Mouse (Mus musculus) MEL (cell line): ENCODE data around the gene Mecom. TPM values are rescaled to one million over a fixed set of nuclear protein-coding genes. Genes with fewer than 3 reads are reported as not detected.

Source experiments
- DNase-seq: peaks from one replicate; pipeline ENCODE4 v3.0.0; 2011; ENCODE audit warnings: low read depth, low spot score
- H3K27ac ChIP-seq: 2 replicates; pipeline ENCODE4 v1.5.1; 2012; ENCODE audit warnings: low read depth, mild to moderate bottlenecking, control low read depth, low read length, moderate library complexity; ENCODE audit not compliant: control insufficient read depth
- H3K27me3 ChIP-seq, 2 experiments: fragments of 150-350 bp in 1 of 2; sonication (generic) in 1 of 2; 2 replicates each; pipeline ENCODE4 v1.6.1; 2012; ENCODE audit warnings: low read length in 2 of 2, mild to moderate bottlenecking in 2 of 2, improper control_type of control experiment in 1 of 2, moderate library complexity in 1 of 2; ENCODE audit not compliant: insufficient read depth in 2 of 2, control insufficient read depth in 1 of 2
- H3K36me3 ChIP-seq, 2 experiments: 2 replicates each; pipeline ENCODE4 v1.6.1; 2012 to 2014; ENCODE audit warnings: low read length in 2 of 2, improper control_type of control experiment in 1 of 2, inconsistent platforms in 1 of 2, mild to moderate bottlenecking in 1 of 2; ENCODE audit not compliant: insufficient read depth in 2 of 2, control insufficient read depth in 1 of 2
- H3K4me1 ChIP-seq, 2 experiments: fragments of 150-350 bp in 1 of 2; sonication (generic) in 1 of 2; 2 replicates each; pipeline ENCODE4 v1.6.1; 2012; ENCODE audit warnings: low read length in 2 of 2, improper control_type of control experiment in 1 of 2, mild to moderate bottlenecking in 1 of 2; ENCODE audit not compliant: insufficient read depth in 2 of 2, control insufficient read depth in 1 of 2
- H3K4me3 ChIP-seq, 2 experiments: fragments of 150-350 bp in 1 of 2; sonication (generic) in 1 of 2; 2 replicates each; pipeline ENCODE4 v1.5.1; 2012; ENCODE audit warnings: low read depth in 2 of 2, low read length in 2 of 2, mild to moderate bottlenecking in 2 of 2, moderate library complexity in 2 of 2, control low read depth in 1 of 2, improper control_type of control experiment in 1 of 2; ENCODE audit not compliant: control insufficient read depth in 1 of 2, insufficient read depth in 1 of 2
- H3K79me2 ChIP-seq: 2 replicates; pipeline ENCODE4 v1.6.1; 2012; ENCODE audit warnings: mild to moderate bottlenecking, low read length, moderate library complexity; ENCODE audit not compliant: control insufficient read depth, poor library complexity, insufficient read depth
- H3K9ac ChIP-seq: 2 replicates; pipeline ENCODE4 v1.6.1; 2012; ENCODE audit warnings: low read depth, mild to moderate bottlenecking, control low read depth, low read length, moderate library complexity; ENCODE audit not compliant: control insufficient read depth, poor library complexity, severe bottlenecking
- H3K9me3 ChIP-seq: fragments of 150-350 bp; sonication (generic); replicated peaks from 2 replicates; pipeline ENCODE4 v1.6.1; 2012; ENCODE audit warnings: mild to moderate bottlenecking, low read length, improper control_type of control experiment, moderate library complexity; ENCODE audit not compliant: insufficient read depth
- BHLHE40 ChIP-seq: IDR thresholded peaks from 2 replicates; pipeline ENCODE4 v1.6.1; 2012; ENCODE audit warnings: low read depth, mild to moderate bottlenecking, inconsistent platforms, low read length, improper control_type of control experiment, borderline replicate concordance
- CHD1 ChIP-seq: IDR thresholded peaks from 2 replicates; pipeline ENCODE4 v1.6.1; 2012; ENCODE audit warnings: low read depth, mild to moderate bottlenecking, inconsistent platforms, low read length, improper control_type of control experiment
- CTCF ChIP-seq, 3 experiments: IDR thresholded peaks in 2 of 3; conservative IDR thresholded peaks in 1 of 3; 2 replicates each; pipeline ENCODE4 v1.5.1; 2011 to 2012; ENCODE audit warnings: low read length in 3 of 3, low read depth in 2 of 3, mild to moderate bottlenecking in 2 of 3, improper control_type of control experiment in 1 of 3, inconsistent platforms in 1 of 3, mixed read lengths in 1 of 3, moderate library complexity in 1 of 3; ENCODE audit not compliant: control insufficient read depth in 1 of 3, insufficient read depth in 1 of 3, poor library complexity in 1 of 3, severe bottlenecking in 1 of 3
- E2F4 ChIP-seq: IDR thresholded peaks from 2 replicates; pipeline ENCODE4 v1.6.1; 2011; ENCODE audit warnings: low read depth, low read length, improper control_type of control experiment, borderline replicate concordance
- ETS1 ChIP-seq: IDR thresholded peaks from 2 replicates; pipeline ENCODE4 v1.6.1; 2012; ENCODE audit warnings: low read depth, mild to moderate bottlenecking, inconsistent platforms, low read length, improper control_type of control experiment, moderate library complexity
- GABPA ChIP-seq: IDR thresholded peaks from 2 replicates; pipeline ENCODE4 v1.6.1; 2012; ENCODE audit warnings: low read depth, mild to moderate bottlenecking, inconsistent platforms, low read length, improper control_type of control experiment, moderate library complexity
- HCFC1 ChIP-seq: IDR thresholded peaks from 2 replicates; pipeline ENCODE4 v1.6.1; 2012; ENCODE audit warnings: low read depth, mild to moderate bottlenecking, inconsistent platforms, low read length, improper control_type of control experiment, moderate library complexity
- JUND ChIP-seq: IDR thresholded peaks from 2 replicates; pipeline ENCODE4 v1.6.1; 2011; ENCODE audit warnings: low read depth, mild to moderate bottlenecking, improper control_type of control experiment, low read length
- MAFK ChIP-seq: IDR thresholded peaks from 2 replicates; pipeline ENCODE4 v1.6.1; 2011; ENCODE audit warnings: low read depth, mild to moderate bottlenecking, low read length, improper control_type of control experiment, borderline replicate concordance
- MXI1 ChIP-seq: IDR thresholded peaks from 2 replicates; pipeline ENCODE4 v1.6.1; 2011; ENCODE audit warnings: mild to moderate bottlenecking, low read depth, low read length, improper control_type of control experiment
- MYB ChIP-seq: IDR thresholded peaks from 2 replicates; pipeline ENCODE4 v1.6.1; 2011; ENCODE audit warnings: mild to moderate bottlenecking, low read depth, low read length, improper control_type of control experiment
- NRF1 ChIP-seq: IDR thresholded peaks from 2 replicates; pipeline ENCODE4 v1.6.1; 2014; ENCODE audit warnings: low read depth, mild to moderate bottlenecking, inconsistent platforms, low read length, improper control_type of control experiment, moderate library complexity; ENCODE audit not compliant: poor library complexity, insufficient read depth, severe bottlenecking
- POLR2A ChIP-seq, 2 experiments: IDR thresholded peaks; 2 replicates each; pipeline ENCODE4 v1.6.1; 2011 to 2012; ENCODE audit warnings: low read length in 2 of 2, mild to moderate bottlenecking in 2 of 2, control low read depth in 1 of 2, improper control_type of control experiment in 1 of 2, low read depth in 1 of 2, moderate library complexity in 1 of 2; ENCODE audit not compliant: control insufficient read depth in 1 of 2, insufficient read depth in 1 of 2, poor library complexity in 1 of 2
- POLR2AphosphoS2 ChIP-seq: IDR thresholded peaks from 2 replicates; pipeline ENCODE4 v1.6.1; 2011; ENCODE audit warnings: low read length, improper control_type of control experiment
- POLR2AphosphoS5 ChIP-seq: IDR thresholded peaks from 2 replicates; pipeline ENCODE4 v1.6.1; 2012; ENCODE audit warnings: low read depth, borderline replicate concordance, mild to moderate bottlenecking, inconsistent platforms, low read length, moderate library complexity, mixed read lengths
- RAD21 ChIP-seq: IDR thresholded peaks from 2 replicates; pipeline ENCODE4 v1.6.1; 2011; ENCODE audit warnings: mild to moderate bottlenecking, low read depth, low read length, improper control_type of control experiment
- RCOR1 ChIP-seq: IDR thresholded peaks from 2 replicates; pipeline ENCODE4 v1.6.1; 2012; ENCODE audit warnings: low read depth, mild to moderate bottlenecking, inconsistent platforms, low read length, improper control_type of control experiment
- SIN3A ChIP-seq: IDR thresholded peaks from 2 replicates; pipeline ENCODE4 v1.6.1; 2012; ENCODE audit warnings: low read length, improper control_type of control experiment, inconsistent platforms
- SMC3 ChIP-seq: IDR thresholded peaks from 2 replicates; pipeline ENCODE4 v1.6.1; 2011; ENCODE audit warnings: low read depth, low read length, improper control_type of control experiment
- TAL1 ChIP-seq: IDR thresholded peaks from 2 replicates; pipeline ENCODE4 v1.6.1; 2012; ENCODE audit warnings: mild to moderate bottlenecking, inconsistent platforms, low read length, moderate library complexity, mixed read lengths
- TBP ChIP-seq: IDR thresholded peaks from 2 replicates; pipeline ENCODE4 v1.8.0; 2011; ENCODE audit warnings: low read depth, low read length, improper control_type of control experiment
- TCF12 ChIP-seq: IDR thresholded peaks from 2 replicates; pipeline ENCODE4 v1.6.1; 2014; ENCODE audit warnings: low read depth, mild to moderate bottlenecking, inconsistent platforms, low read length, improper control_type of control experiment, moderate library complexity
- USF2 ChIP-seq, 2 experiments: IDR thresholded peaks; 2 replicates each; pipeline ENCODE4 v1.6.1; 2011 to 2012; ENCODE audit warnings: improper control_type of control experiment in 2 of 2, low read length in 2 of 2, borderline replicate concordance in 1 of 2, inconsistent platforms in 1 of 2, low read depth in 1 of 2, mild to moderate bottlenecking in 1 of 2; ENCODE audit not compliant: insufficient read depth in 1 of 2
- ZC3H11A ChIP-seq: IDR thresholded peaks from 2 replicates; pipeline ENCODE4 v1.6.1; 2012; ENCODE audit warnings: low read depth, mild to moderate bottlenecking, inconsistent platforms, low read length, improper control_type of control experiment
- ZKSCAN1 ChIP-seq: IDR thresholded peaks from 2 replicates; pipeline ENCODE4 v1.6.1; 2012; ENCODE audit warnings: low read depth, mild to moderate bottlenecking, inconsistent platforms, low read length, improper control_type of control experiment, moderate library complexity
- polyA plus RNA-seq, 2 experiments: library from polyadenylated mRNA; stranded (reverse) in 1 of 2; unstranded in 1 of 2; fragments of >175 nt in 1 of 2; fragments of >200 nt in 1 of 2; gene quantifications; 2 replicates each; pipeline versions ENCODE4 v1.2.1 to v1.2.4; 2012; ENCODE audit warnings: low replicate concordance in 2 of 2, low read depth in 1 of 2; ENCODE audit not compliant: insufficient read length in 2 of 2, insufficient read depth in 1 of 2, missing spikeins in 1 of 2
- total RNA-seq: library from RNA; depleted of rRNA; stranded (reverse); fragments of 300-350 nt; gene quantifications from 2 replicates; pipeline ENCODE4 v1.2.3, GENCODE M21; 2012

Mecom gene
- total and polyA plus RNA-seq, 3 experiments = 0.04 TPM; not detected in 2

GRCm38 (mm10) chr3:30138588-30138987 lies 409.2 kb downstream of the Mecom start:
- H3K9ac ChIP-seq = no peak overlapping the region
- H3K9me3 ChIP-seq = no peaks in the 10 kb centered on the region
- TF ChIP-seq ZC3H11A = no peak
- TF ChIP-seq SIN3A = no peak
- no peak for TF ChIP-seq POLR2A (IDR thresholded peaks at IDR 0.05; ENCODE audit: control insufficient read depth in 1 of 2, insufficient read depth in 1 of 2, low read depth in 1 of 2, low read length in 2 of 2, poor library complexity in 1 of 2)
- no peak for TF ChIP-seq BHLHE40
- TF ChIP-seq GABPA = no peak
- TF ChIP-seq CHD1 = no peak
- TF ChIP-seq CTCF (IDR thresholded peaks at IDR 0.05 in 2 of 3, conservative IDR thresholded peaks at IDR 0.05 in 1 of 3; ENCODE audit: control insufficient read depth in 1 of 3, insufficient read depth in 1 of 3, low read depth in 2 of 3, low read length in 3 of 3, poor library complexity in 1 of 3, severe bottlenecking in 1 of 3) = no peak
- TF ChIP-seq TBP = no peak
- no peak for TF ChIP-seq TAL1
- TF ChIP-seq RAD21 = no peak
- no peak for TF ChIP-seq MXI1
- TF ChIP-seq ZKSCAN1 = no peak
- TF ChIP-seq E2F4 = no peak
- no peak for TF ChIP-seq SMC3
- no peak for TF ChIP-seq TCF12
- TF ChIP-seq, all 39 proteins: peak for 0

GRCm38 (mm10) chr3:30135857-30136256 lies 412.0 kb downstream of the Mecom start:
- no peaks in the 10 kb centered on the region for H3K36me3 ChIP-seq
- TF ChIP-seq ETS1 = no peak
- no peak for TF ChIP-seq TCF12
- TF ChIP-seq E2F4 = no peak
- TF ChIP-seq POLR2AphosphoS5 = no peak
- TF ChIP-seq SIN3A = no peak
- no peak for TF ChIP-seq POLR2AphosphoS2
- TF ChIP-seq MYB = no peak
- TF ChIP-seq MAFK = no peak
- TF ChIP-seq RCOR1 = no peak
- no peak for TF ChIP-seq USF2 (IDR thresholded peaks at IDR 0.05; ENCODE audit: borderline replicate concordance in 1 of 2, insufficient read depth in 1 of 2, low read depth in 1 of 2, low read length in 2 of 2)
- no peak for TF ChIP-seq NRF1
- no peak for TF ChIP-seq HCFC1
- no peak for TF ChIP-seq TAL1
- TF ChIP-seq ZKSCAN1 = no peak
- TF ChIP-seq SMC3 = no peak
- TF ChIP-seq CTCF (IDR thresholded peaks at IDR 0.05 in 2 of 3, conservative IDR thresholded peaks at IDR 0.05 in 1 of 3; ENCODE audit: control insufficient read depth in 1 of 3, insufficient read depth in 1 of 3, low read depth in 2 of 3, low read length in 3 of 3, poor library complexity in 1 of 3, severe bottlenecking in 1 of 3) = no peak
- no peak for TF ChIP-seq ZC3H11A
- no peak for TF ChIP-seq CHD1
- no peak for TF ChIP-seq JUND
- H3K4me3 ChIP-seq = no peak overlapping the region
- no peak overlapping the region for H3K9ac ChIP-seq
- DNase-seq = no peak
- H3K9me3 ChIP-seq = no peaks in the 10 kb centered on the region
- H3K27me3 ChIP-seq = no peaks in the 10 kb centered on the region
- no peak overlapping the region for H3K27ac ChIP-seq
- no peaks in the 10 kb centered on the region for H3K4me1 ChIP-seq
- no peaks in the 10 kb centered on the region for H3K79me2 ChIP-seq

More at GRCm38 (mm10) chr3:30138588-30138987, 409.2 kb downstream of the Mecom start:
- H3K79me2 ChIP-seq = no peaks in the 10 kb centered on the region
- H3K27me3 ChIP-seq = no peaks in the 10 kb centered on the region
- DNase-seq = no peak
- no peaks in the 10 kb centered on the region for H3K36me3 ChIP-seq
- no peaks in the 10 kb centered on the region for H3K4me1 ChIP-seq
- H3K4me3 ChIP-seq = no peak overlapping the region
- H3K27ac ChIP-seq = no peak overlapping the region
